Mouse (Mus musculus) liver, adult (tissue): Measurements from ENCODE around the gene Cdh13.

Experiments
- GATA4 ChIP-seq: IDR thresholded peaks from 2 replicates; pipeline ENCODE4 v1.6.1; 2014; ENCODE audit warnings: mild to moderate bottlenecking, low read length; ENCODE audit not compliant: insufficient replicate concordance

The Cdh13 gene

DNA sequence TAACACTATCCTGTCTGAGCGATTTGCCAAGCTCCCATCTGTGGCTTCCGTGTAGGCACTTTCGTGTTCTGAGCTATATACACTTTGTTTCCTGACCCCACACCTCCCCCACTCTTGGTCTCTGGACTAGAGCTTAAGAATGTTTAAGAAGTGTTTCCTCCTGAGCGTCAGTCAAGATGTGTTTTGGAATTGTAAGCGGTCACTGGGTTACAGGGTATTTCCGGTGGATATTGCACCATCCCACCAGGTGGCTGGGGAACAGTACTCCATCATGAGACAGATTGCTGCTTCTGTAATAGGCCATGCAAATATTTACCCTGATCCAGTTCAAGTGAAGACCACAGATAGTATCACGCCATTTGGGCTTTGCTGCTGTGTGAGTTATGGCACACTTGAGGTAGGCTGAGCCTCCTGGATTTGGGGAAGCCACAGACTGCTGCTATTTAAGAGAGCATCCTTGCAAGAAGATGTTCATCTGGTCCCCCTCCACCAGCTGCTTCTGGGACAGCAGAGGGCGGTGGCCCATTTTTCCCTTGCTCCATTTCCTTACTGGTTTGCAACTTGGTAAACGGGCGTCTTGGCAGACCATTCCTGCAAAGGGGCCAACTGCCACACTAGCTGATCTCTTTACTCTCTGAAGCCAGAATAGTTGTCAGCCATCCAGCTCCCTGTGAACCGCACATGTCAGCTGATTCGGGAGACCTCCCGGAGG is 234.7 kb downstream of the Cdh13 start:
- TF ChIP-seq GATA4: no peak

- TF ChIP-seq GATA4: no peak
These were observed 235.2 kb downstream of the Cdh13 start for GRCm38 (mm10) chr8:118518742-118519102.

DNA sequence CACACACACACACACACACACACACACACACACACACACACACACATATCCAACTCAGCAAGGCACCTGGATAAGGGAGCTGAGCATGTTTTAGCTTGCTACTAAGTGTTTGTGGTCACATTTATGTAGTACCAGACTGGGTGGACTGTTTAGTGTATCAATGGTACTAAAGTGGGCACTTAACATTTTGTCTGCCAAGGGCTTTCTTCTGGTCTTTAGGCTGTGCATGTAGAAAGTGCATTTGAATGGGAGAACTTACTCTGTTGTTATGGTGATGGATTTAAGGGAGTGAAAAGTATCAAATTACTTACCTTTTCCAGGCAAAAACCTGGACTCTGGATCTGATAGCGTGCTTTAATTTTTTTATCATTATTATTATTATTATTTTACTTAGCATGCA is 240.4 kb downstream of the Cdh13 start:
- TF ChIP-seq GATA4: no peak

- no peak for TF ChIP-seq GATA4
These were observed 255.5 kb downstream of the Cdh13 start for GRCm38 (mm10) chr8:118538816-118539558.

DNA sequence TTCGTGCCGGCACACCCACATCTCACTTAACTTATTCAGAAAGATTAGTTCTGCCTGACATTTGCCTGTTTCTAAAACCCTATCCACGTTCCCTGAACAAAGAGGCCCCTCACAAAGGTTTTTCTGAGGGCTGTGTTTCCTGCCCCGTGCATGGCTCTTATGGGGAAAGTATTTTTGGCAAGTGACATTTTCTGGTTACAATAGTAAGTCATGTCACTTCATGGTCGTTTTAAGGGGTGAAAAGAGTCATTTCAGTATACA is 256.0 kb downstream of the Cdh13 start:
- no peak for TF ChIP-seq GATA4

DNA sequence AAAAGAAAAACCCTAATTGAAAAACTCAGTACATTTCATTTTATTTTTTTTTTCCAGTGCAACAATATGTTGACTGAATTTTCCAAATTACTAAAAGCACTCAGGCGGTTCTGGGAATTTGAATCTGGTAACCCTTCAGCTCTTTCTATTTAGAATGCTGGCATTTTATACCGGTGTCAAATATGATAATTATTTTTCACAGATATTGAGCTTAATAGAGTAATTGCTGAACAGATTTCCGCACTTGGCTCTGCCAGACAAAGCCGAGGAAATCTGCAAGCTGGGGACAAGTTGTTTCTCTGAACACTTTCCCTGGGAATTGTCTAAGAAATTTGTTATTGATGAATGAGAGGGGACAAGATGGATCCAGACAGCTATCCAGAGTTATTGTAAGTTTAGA is 256.4 kb downstream of the Cdh13 start:
- TF ChIP-seq GATA4: no peak

- TF ChIP-seq GATA4: no peak
These were observed 268.9 kb downstream of the Cdh13 start for GRCm38 (mm10) chr8:118552397-118552796.

GRCm38 (mm10) chr8:118552842-118553241 is 269.3 kb downstream of the Cdh13 start:
- TF ChIP-seq GATA4: no peak

DNA sequence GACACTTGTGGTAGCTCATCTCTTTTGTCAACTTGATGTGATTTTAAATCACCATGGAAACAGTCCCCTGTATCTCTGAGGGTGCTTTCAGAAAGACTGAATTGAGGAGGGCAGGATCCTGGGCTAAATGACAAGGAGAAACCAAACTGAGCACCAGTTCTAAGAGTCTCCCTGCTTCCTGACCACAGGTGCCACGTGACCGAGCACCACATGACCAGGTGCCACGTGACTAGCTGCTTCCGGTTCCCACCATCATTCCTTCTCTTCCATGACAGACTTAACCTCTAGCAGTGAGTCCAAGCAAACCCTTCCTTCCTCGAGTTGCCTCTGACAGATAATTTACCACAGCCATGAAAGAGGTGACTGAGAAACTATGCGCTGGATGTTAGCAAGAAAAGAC is 280.5 kb downstream of the Cdh13 start:
- TF ChIP-seq GATA4: no peak

GRCm38 (mm10) chr8:118565186-118565585 is 281.7 kb downstream of the Cdh13 start:
- TF ChIP-seq GATA4: no peak

DNA sequence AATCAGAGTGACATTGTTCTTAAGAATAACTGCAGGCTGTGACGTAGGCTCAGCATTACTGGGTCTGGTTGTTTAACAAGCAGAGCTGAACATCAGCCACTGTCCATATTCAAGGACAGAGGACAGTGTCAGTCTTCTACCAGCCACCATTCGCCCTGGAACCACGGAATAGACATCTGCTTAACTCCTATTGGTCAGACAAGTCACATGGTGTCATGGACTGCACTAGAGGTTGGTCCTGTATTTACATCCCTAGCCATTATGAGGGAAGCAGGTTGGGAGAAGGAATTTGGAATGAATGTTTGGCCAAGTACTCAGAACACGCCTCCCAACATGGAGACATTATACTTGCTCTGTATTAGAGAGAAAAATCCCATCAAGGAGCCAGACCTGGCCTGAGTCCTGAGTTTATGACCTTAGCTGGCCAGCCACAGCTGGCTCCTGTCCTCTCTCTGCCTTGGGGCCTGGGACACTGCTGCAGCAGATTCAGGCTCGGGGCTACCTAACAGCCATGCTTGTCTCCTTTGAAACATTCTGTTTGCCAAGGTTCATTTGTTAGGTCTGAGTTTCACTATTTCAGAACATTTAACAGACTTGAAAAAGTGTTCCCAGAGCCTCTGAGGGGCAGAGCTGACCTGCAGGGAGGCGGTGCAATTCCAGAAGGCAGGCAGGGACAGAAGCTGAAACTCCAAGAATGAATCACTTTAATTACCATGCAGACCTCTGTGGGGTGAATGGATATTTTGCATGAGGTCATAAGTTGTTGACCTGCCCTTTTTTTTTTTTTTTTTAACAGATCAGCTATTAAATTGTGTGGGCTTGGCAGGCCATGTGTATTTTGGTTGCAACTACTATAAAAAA is 282.6 kb downstream of the Cdh13 start:
- no peak for TF ChIP-seq GATA4

- TF ChIP-seq GATA4: no peak
These were observed 285.8 kb downstream of the Cdh13 start for GRCm38 (mm10) chr8:118569366-118569765.

GRCm38 (mm10) chr8:118581256-118581655 is 297.7 kb downstream of the Cdh13 start:
- TF ChIP-seq GATA4: no peak

- TF ChIP-seq GATA4: no peak
These were observed 298.7 kb downstream of the Cdh13 start for GRCm38 (mm10) chr8:118582185-118582584.

DNA sequence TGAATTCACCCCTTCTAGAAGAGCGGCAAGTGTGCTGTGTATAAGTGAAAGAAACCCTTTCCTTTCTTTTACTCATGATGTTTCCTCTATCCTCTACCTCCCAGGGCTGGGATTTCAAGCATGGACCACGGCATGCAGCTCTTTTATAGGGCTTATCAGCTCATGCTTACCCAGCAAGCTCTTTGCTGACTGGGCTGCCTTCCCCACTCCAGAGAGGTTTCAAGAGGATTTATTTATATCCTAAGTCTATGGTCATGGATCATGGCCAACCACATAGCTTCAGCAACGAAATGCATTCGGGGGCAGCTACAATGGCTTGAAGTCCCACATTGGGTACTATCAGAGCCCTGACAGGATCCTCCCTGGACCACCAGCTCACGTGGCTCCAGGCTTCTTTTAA is 304.4 kb downstream of the Cdh13 start:
- no peak for TF ChIP-seq GATA4

GRCm38 (mm10) chr8:118596816-118597215 is 313.3 kb downstream of the Cdh13 start:
- TF ChIP-seq GATA4: no peak
